Mouse (Mus musculus) MN1 (cell line): ENCODE results near the gene Kdm6b.
"Not testable (repeated sequence)": the region's sequence is repeated elsewhere in the genome, so short reads cannot be mapped to it uniquely, and the experiment has no call there.

ENCODE experiments used
- DNase-seq: peaks from one replicate; pipeline ENCODE4 v3.0.0-alpha.2; 2016; ENCODE audit warnings: low spot score

Gene Kdm6b

GRCm38 (mm10) chr11:69405397-69406200, 7.9 kb downstream of the Kdm6b start:
- no peak for DNase-seq

- no peak for DNase-seq
Measured at GRCm38 (mm10) chr11:69404595-69405396, 8.7 kb downstream of the Kdm6b start.

DNA sequence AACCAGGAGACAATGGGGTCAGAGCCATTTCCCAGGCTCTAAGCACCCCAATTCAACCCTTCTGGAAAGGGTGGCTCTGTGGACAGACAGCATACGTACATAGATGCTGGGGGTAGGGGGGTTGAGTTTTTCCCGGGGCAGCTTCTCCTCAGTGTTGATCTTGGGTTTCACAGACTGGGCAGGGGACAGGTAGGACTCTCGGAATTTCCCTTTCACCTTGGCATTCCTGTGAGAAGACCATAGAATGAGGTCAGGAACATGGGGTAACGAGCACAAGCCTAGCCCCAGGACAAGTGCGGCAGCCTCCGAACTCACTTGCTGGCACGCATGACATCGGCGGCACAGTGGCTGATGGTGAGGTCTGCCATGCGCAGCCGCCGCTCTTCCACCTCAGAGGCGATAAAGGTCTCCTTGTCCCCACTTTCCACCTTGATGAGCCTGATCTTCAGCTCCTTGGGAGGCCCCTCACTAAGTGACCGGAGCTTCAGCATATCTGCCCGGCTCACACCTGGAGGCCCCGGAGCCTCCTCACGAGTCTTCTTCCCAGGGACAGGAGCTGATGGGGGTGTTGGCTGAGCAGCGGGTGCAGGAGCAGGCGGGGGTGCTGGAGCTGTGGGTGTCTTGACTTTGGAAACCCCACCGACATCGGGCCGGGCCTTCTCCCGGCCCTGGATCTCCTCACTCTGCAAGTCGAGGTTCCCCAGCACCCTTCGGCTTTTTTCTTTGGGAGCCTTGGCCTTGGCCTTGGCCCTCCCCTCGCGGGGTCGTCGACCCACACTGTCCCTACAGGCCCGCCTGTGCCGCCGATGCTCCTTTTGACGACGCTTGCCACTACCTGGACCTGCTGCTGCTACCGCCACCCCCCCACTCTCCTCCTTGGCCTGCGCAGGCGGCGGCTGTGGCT, 9.5 kb downstream of the Kdm6b start:
- no peak for DNase-seq

DNA sequence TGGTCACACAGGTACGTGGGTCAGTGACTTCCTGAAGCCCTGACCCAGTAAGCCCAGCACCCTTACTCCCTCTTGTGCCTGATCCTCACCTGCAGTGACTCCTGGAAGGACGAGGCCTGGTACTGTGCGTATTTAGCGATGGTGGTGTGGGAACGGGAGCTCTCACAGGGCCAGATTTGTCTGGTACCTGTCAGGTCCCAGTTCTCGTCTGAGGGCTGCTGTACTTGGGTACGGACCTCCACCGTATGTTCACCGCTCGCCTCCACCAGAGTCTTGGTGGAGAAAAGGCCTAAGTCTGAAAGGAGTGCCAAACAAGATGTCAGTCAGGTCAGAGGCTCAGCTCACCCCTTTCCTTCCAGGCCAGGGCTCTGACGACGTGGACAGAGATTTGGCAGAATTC, 11.5 kb downstream of the Kdm6b start:
- no peak for DNase-seq

GRCm38 (mm10) chr11:69401210-69401637, 12.3 kb downstream of the Kdm6b start:
- DNase-seq, result peak; percentile 93

- no peak for DNase-seq
Measured at GRCm38 (mm10) chr11:69400083-69400850, 13.2 kb downstream of the Kdm6b start.

DNA sequence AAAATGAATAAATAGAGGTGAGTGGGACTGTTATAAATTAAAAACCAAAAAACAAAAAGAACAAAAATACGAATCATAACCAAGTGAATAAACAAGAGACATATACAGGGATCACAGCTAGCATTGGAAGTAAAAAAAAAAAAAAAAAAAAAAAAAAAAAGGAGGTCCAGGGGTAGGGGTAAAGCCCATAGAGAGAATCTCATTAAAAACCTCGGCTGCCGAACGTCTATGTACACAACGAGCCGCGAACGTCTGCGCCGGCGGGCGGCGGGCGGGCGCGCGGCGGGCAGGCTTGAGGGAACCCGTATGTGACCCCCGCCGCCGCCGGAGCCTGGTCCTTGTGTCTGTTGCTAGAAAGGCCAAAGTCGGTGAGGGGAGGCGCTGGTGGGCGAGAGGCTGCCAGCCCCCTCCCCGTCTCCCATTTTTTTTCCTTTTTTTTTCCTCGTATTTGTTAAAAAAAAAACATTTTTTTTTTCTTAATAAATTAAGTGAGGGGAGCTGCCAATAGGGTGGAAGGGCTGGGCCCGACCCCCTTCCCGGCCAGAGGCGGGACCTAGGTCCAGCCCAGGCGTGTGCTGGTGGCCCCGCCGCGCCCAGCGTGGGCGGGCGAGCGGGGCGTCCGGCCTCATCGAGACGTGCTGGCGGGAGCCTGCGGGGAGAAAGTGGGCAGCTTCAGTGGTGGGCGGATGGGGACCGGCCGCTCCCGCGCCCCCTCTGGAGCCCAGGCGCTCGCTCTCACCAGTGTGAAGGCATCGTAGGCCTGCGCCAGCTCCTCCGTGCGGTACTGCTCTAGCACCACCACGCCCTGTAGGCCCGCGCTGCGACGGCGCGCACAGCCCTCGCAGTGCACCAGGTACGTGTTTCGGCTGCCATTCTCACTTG, 14.0 kb downstream of the Kdm6b start:
- DNase-seq, result no peak

GRCm38 (mm10) chr11:69398486-69399200, 14.8 kb downstream of the Kdm6b start:
- no peak for DNase-seq

DNA sequence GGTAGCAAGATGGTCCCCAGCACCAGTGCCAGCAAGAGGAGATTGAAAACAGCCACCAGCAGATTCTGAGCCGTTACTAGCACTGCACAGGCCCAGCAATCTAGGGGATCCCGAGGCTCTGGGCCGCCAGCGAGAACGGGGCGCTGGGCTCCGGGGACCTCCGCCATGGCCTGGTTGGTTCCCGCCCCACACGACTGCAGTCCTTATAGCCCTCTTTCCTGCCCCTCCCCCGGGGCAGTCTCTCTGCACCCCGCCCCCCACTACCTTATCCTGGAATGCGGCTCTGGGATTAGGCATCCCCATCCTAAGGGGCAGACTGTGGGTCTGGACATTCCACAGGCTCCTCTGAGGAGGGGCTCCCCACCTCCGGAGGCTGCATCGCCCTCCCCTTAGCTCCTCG, 15.4 kb downstream of the Kdm6b start, which contains the start of gene Tmem88:
TSS of gene Tmem88 (minus strand) at position 176 of the 400 bp plus-strand sequence.
- DNase-seq, result no peak

DNA sequence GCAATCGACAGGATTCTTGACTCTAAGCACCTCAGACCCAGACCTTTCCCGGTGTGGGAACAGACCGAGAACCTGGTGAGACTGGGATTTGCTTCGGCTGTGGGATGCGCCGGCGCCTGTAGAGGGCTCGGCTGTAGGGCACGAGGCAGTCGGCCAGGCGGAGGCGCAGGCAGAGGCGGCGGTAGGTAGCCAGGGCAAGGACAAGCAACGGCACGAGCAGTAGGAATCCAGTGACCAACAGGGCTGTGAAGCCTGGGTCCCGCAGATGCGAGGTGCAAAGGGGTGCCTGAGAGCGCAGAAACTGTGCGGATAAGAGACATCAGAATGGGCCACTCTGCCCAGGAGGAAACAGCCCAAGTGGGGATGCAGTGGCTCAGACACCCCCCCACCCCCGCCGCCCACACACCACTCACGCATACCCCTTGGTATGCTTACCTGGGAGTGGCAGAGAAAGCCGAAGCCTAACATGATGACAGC, 15.9 kb downstream of the Kdm6b start:
- peak; percentile 73 for DNase-seq

- DNase-seq, result no peak
Measured at GRCm38 (mm10) chr11:69396772-69397171, 16.7 kb downstream of the Kdm6b start.

DNA sequence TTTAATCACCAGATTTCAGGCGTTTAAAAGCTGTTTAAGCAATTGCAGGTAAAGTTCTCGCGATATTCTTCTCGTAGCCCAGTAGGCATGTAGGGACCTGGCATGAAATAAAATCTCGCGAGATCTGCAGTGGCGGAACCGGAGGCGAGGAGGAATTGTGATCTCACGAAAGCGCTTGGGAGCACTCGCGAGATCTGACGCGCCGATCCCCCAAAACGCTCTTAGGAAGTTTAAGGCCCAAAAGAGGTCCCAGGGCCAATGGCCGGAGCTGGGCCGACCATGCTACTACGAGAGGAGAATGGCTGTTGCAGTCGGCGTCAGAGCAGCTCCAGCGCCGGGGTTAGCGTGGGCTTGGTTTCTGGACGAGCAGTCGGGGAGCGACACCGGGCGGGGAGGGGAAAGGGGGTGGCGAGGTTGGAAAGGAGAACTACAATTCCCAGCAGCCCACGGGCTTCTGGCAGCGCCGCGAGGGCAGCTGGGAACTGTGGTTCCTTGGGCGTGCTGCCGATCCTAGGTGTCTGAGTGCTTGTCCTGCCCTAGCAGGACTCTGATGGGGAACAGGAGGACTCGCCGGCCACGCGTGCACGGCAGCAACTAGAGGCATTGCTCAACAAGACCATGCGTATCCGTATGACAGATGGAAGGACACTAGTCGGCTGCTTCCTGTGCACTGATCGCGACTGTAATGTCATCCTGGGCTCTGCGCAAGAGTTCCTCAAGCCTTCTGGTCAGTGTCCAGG, 17.7 kb downstream of the Kdm6b start:
- peak; percentile 99 for DNase-seq

- peak; percentile 90 for DNase-seq
Measured at GRCm38 (mm10) chr11:69395235-69395633, 18.2 kb downstream of the Kdm6b start, which contains the start of the genes Naa38 and Cyb5d1. Gene Naa38, plus strand, starts transcription at chr11:69395487. Gene Cyb5d1, minus strand, starts transcription at chr11:69395631.

- not testable (repeated sequence) for DNase-seq
Measured at GRCm38 (mm10) chr11:69394591-69395167, 18.8 kb downstream of the Kdm6b start.

DNA sequence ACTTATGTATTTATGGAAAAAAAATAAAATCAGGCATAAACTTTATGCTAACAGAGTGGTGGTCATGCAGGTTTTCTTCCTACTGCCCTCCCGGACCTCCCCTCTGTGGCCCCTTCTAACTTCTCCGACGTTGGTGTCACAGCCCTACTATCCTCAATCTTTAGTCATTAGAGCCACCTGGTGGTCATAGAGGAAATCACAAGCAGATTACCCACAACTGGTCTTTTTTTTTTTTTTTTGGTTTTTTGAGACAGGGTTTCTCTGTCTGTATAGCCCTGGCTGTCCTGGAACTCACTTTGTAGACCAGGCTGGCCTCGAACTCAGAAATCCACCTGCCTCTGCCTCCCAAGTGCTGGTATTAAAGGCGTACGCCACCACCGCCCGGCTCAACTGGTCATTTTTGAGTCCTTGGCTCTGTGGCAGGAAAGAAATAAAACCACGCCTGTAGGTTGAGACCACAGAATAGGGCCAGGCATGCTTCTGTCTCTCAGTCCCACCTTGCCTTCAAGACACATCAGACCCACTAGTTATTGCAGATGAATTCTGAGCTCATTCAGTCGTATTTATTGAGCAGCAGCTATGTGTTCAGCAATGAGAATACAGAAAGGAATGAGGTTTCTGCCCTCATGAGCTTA, 23.0 kb downstream of the Kdm6b start:
- DNase-seq, result peak; percentile 79

DNA sequence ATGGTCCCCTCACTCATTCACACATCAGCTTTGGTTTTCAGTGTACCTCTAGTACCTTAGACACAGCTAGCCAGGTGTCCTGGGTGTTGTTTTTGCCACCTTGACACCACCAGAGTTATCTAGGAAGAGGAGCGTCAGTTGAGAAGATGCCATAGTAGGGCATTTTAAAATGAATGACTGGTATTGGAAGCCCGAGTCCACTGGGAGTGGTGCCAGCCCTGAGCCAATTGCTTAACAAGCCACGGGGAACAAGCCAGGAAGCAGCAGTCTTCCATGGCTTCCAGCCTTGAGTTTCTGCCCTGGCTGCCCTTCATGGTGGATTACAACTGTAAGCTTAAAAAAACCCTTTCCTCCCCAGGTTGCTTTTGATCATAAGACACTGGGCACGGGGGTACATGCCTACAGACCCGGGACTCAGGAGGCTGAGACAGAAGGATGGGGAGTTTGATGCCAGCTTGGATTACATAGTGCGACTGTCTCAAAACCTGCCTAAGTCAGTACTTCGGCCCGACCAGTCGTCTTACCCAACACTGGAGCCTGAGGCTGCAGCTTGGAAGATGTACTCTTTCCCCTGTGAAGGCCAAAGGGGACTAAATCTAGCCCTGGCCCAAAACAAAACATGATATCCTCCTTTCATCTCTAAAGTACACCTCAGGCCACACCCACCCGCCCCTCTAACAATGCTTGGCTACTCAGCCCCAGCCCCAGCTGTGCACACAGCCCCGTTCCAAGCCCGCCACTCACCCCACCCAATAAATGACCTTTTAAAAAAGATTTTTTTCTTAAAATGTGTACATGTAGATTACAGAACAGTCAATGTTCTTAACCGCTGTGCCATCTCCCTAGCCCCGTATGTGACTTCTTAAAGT, 23.7 kb downstream of the Kdm6b start:
- DNase-seq, result no peak

GRCm38 (mm10) chr11:69388680-69389079, 24.8 kb downstream of the Kdm6b start:
- DNase-seq, result no peak
